Mouse (Mus musculus): Measurements from ENCODE around the gene Clpp. TPM values are rescaled to one million over a fixed set of nuclear protein-coding genes. Genes with fewer than 3 reads are reported as not detected.

Gene Clpp
- 157 and 174 TPM in 2 replicates for polyA plus RNA-seq (2015; fragmentation: Nextera tagmentation; extraction: Ambion mirVana)

GRCm38 (mm10) chr17:56990115-56990746 is at the start of gene Clpp:
Gene Clpp, plus strand, starts transcription at chr17:56990305.
- no peaks in the 10 kb centered on the region for H3K9me3 ChIP-seq (ENCODE audit: control insufficient read depth, low read length)
- H3K9ac ChIP-seq (ENCODE audit: low read depth, low read length): peak within 1 kb of the TSS; percentile 91
- H3K27me3 ChIP-seq (replicated peaks; ENCODE audit: control insufficient read depth, insufficient read depth, low read length): no peaks in the 10 kb centered on the region
- peaks cover 11% of the 10 kb centered on the region for H3K36me3 ChIP-seq (ENCODE audit: control insufficient read depth, insufficient read depth, low read length)
- WGBS: under 1% methylated on average over 52 of the region's 52 CpGs
- H3K4me3 ChIP-seq (ENCODE audit: low read length): peak within 1 kb of the TSS; percentile 82
- H3K27ac ChIP-seq (ENCODE audit: low read length): peak within 1 kb of the TSS; percentile 69
- peak within 1 kb of the TSS; percentile 67 for H3K4me2 ChIP-seq (ENCODE audit: low read depth, low read length)
- peak; percentile 98 for ATAC-seq
- H3K4me1 ChIP-seq (ENCODE audit: control insufficient read depth, insufficient read depth, low read length): peaks cover 8% of the 10 kb centered on the region

GRCm38 (mm10) chr17:56950915-56951314 is 39.2 kb upstream of the Clpp start:
- no peak for ATAC-seq
- 0 out of 2 replicates have a peak, but pooled peaks cover 4% of the 10 kb centered on the region for H3K9me3 ChIP-seq (ENCODE audit: control insufficient read depth, low read length)
- H3K4me1 ChIP-seq (ENCODE audit: control insufficient read depth, insufficient read depth, low read length): no peaks in the 10 kb centered on the region
- H3K4me3 ChIP-seq (ENCODE audit: low read length): no peak overlapping the region
- no peak overlapping the region for H3K9ac ChIP-seq (ENCODE audit: low read depth, low read length)
- 21% methylated on average over 3 of the region's 3 CpGs for WGBS
- H3K36me3 ChIP-seq (ENCODE audit: control insufficient read depth, insufficient read depth, low read length): no peaks in the 10 kb centered on the region
- no peak overlapping the region for H3K4me2 ChIP-seq (ENCODE audit: low read depth, low read length)
- no peak overlapping the region for H3K27ac ChIP-seq (ENCODE audit: low read length)
- H3K27me3 ChIP-seq (replicated peaks; ENCODE audit: control insufficient read depth, insufficient read depth, low read length): no peaks in the 10 kb centered on the region

- Histone ChIP-seq H3K27me3 (replicated peaks; ENCODE audit: control insufficient read depth, insufficient read depth, low read length) (no peaks in the 10 kb centered on the region), H3K4me1 (ENCODE audit: control insufficient read depth, insufficient read depth, low read length) (no peaks in the 10 kb centered on the region), H3K9ac (ENCODE audit: low read depth, low read length) (no peak overlapping the region), H3K9me3 (ENCODE audit: control insufficient read depth, low read length) (no peaks in the 10 kb centered on the region), H3K36me3 (ENCODE audit: control insufficient read depth, insufficient read depth, low read length) (no peaks in the 10 kb centered on the region), H3K4me2 (ENCODE audit: low read depth, low read length) (no peak overlapping the region), H3K4me3 (ENCODE audit: low read length) (no peak overlapping the region), H3K27ac (ENCODE audit: low read length) (no peak overlapping the region)
- peak; percentile 88 for ATAC-seq
- 46% methylated on average over 1 of the region's 1 CpGs for WGBS
Measured at GRCm38 (mm10) chr17:56952639-56953038, 37.5 kb upstream of the Clpp start.

DNA sequence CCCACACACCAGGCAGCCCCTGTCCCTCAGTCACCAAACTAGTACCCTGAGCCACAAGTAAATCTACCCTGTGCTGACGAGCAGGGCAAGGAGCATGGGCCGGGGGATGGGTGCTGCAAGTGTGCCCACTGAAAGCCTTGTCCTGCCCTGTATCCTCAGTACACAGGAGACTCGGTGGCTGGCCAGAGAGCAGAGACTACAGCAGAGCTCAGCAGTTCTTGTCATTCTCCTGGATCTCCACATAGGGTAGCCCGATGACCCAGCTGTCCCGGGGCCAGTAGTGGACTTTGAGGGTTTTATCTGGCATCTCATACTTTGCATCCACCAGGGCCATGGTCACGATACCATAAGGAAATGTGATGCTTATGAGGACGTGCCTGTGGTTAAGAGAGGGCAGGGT is 35.2 kb upstream of the Clpp start:
- Histone ChIP-seq H3K4me1 (ENCODE audit: control insufficient read depth, insufficient read depth, low read length) (no peaks in the 10 kb centered on the region; the same call in 1 of the 2 replicates), H3K27ac (ENCODE audit: low read length) (no peak overlapping the region), H3K36me3 (ENCODE audit: control insufficient read depth, insufficient read depth, low read length) (no peaks in the 10 kb centered on the region), H3K4me2 (ENCODE audit: low read depth, low read length) (no peak overlapping the region), H3K9me3 (ENCODE audit: control insufficient read depth, low read length) (no peaks in the 10 kb centered on the region), H3K27me3 (replicated peaks; ENCODE audit: control insufficient read depth, insufficient read depth, low read length) (no peaks in the 10 kb centered on the region), H3K4me3 (ENCODE audit: low read length) (no peak overlapping the region), H3K9ac (ENCODE audit: low read depth, low read length) (no peak overlapping the region)
- WGBS: 78% methylated on average over 7 of the region's 7 CpGs
- no peak for ATAC-seq

- H3K4me1 ChIP-seq (ENCODE audit: control insufficient read depth, insufficient read depth, low read length): no peaks in the 10 kb centered on the region; the same call in 1 of the 2 replicates
- no peak overlapping the region for H3K4me3 ChIP-seq (ENCODE audit: low read length)
- no peak overlapping the region for H3K27ac ChIP-seq (ENCODE audit: low read length)
- no peaks in the 10 kb centered on the region for H3K36me3 ChIP-seq (ENCODE audit: control insufficient read depth, insufficient read depth, low read length)
- ATAC-seq: peak; percentile 86
- no peaks in the 10 kb centered on the region for H3K27me3 ChIP-seq (replicated peaks; ENCODE audit: control insufficient read depth, insufficient read depth, low read length)
- H3K9me3 ChIP-seq (ENCODE audit: control insufficient read depth, low read length): no peaks in the 10 kb centered on the region
- no peak overlapping the region; the same call in 1 of the 2 replicates for H3K9ac ChIP-seq (ENCODE audit: low read depth, low read length)
- 26% methylated on average over 11 of the region's 11 CpGs for WGBS
- H3K4me2 ChIP-seq (ENCODE audit: low read depth, low read length): no peak overlapping the region
Measured at GRCm38 (mm10) chr17:56957763-56958429, 32.2 kb upstream of the Clpp start.

GRCm38 (mm10) chr17:56958667-56959066 is 31.4 kb upstream of the Clpp start:
- H3K9ac ChIP-seq (ENCODE audit: low read depth, low read length): no peak overlapping the region
- 77% methylated on average over 4 of the region's 4 CpGs for WGBS
- H3K4me2 ChIP-seq (ENCODE audit: low read depth, low read length): no peak overlapping the region

DNA sequence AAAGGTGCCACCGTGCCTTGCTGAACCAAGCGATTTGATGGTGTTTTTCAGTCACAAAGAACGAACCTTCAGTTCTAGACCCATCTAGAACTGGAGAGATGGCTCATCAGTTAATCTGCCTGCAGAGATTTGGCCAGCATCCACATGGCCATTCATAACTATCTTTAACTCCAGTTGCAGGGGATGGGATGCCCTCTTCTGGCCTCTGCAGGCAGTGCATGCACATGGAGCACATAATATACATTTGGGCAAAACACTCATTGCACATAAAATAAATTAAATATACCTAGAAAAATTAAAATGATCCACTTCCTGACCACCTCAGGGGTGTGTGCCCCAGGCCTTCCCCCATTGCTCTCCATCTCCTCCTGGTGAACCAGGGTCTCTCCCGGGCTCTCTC is 28.2 kb upstream of the Clpp start:
- H3K9ac ChIP-seq (ENCODE audit: low read depth, low read length): no peak overlapping the region
- no peaks in the 10 kb centered on the region for H3K36me3 ChIP-seq (ENCODE audit: control insufficient read depth, insufficient read depth, low read length)
- H3K27me3 ChIP-seq (replicated peaks; ENCODE audit: control insufficient read depth, insufficient read depth, low read length): no peaks in the 10 kb centered on the region
- no peak overlapping the region for H3K4me3 ChIP-seq (ENCODE audit: low read length)
- no peak overlapping the region for H3K4me2 ChIP-seq (ENCODE audit: low read depth, low read length)
- WGBS: 90% methylated on average over 4 of the region's 4 CpGs
- no peaks in the 10 kb centered on the region for H3K9me3 ChIP-seq (ENCODE audit: control insufficient read depth, low read length)
- no peaks in the 10 kb centered on the region; the same call in 1 of the 2 replicates for H3K4me1 ChIP-seq (ENCODE audit: control insufficient read depth, insufficient read depth, low read length)
- ATAC-seq: no peak
- H3K27ac ChIP-seq (ENCODE audit: low read length): no peak overlapping the region

More at GRCm38 (mm10) chr17:56958667-56959066, 31.4 kb upstream of the Clpp start:
- Histone ChIP-seq H3K9me3 (ENCODE audit: control insufficient read depth, low read length) (no peaks in the 10 kb centered on the region), H3K4me3 (ENCODE audit: low read length) (no peak overlapping the region), H3K27me3 (replicated peaks; ENCODE audit: control insufficient read depth, insufficient read depth, low read length) (no peaks in the 10 kb centered on the region), H3K36me3 (ENCODE audit: control insufficient read depth, insufficient read depth, low read length) (no peaks in the 10 kb centered on the region), H3K27ac (ENCODE audit: low read length) (no peak overlapping the region), H3K4me1 (ENCODE audit: control insufficient read depth, insufficient read depth, low read length) (no peaks in the 10 kb centered on the region; the same call in 1 of the 2 replicates)
- ATAC-seq: no peak

DNA sequence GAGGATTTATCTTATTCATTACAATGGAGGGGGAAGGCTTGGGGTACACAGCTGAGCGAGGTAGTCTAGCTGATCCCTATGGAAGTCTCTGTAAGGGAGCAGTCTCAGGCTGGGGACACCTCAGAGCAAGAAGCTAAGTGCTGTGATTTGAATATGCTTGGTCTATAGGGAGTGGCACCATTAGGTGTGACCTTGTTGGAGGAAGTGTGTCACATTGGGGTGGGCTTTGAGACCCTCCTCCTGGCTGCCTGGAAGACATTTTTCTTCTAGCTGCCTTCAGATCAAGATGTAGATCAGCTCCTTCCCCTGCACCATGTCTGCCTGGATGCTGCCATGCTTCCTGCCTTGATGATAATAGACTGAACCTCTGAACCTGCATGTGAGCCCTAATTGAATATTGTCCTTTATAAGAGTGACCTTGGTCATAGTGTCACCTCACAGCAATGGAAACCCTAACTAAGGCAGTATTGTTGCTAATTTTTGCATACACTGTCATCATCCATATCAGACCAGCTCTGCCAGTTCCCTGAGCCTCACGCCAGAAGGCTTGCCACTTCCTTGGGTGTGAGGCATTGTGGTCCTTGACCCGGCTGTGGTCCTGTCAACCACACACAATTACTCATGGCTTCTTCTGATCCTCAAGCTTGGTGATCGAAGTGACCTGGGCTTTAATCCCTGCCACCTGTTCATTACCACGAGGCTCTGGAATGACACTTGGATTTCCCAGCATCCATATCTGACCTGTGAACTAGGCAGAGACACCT is 27.3 kb upstream of the Clpp start:
- H3K4me3 ChIP-seq (ENCODE audit: low read length): no peak overlapping the region
- 0 out of 2 replicates have a peak, but pooled peaks have one; percentile 14 for ATAC-seq
- no peak overlapping the region for H3K27ac ChIP-seq (ENCODE audit: low read length)
- H3K4me2 ChIP-seq (ENCODE audit: low read depth, low read length): no peak overlapping the region
- H3K27me3 ChIP-seq (replicated peaks; ENCODE audit: control insufficient read depth, insufficient read depth, low read length): no peaks in the 10 kb centered on the region
- H3K4me1 ChIP-seq (ENCODE audit: control insufficient read depth, insufficient read depth, low read length): no peaks in the 10 kb centered on the region; the same call in 1 of the 2 replicates
- H3K36me3 ChIP-seq (ENCODE audit: control insufficient read depth, insufficient read depth, low read length): no peaks in the 10 kb centered on the region
- H3K9me3 ChIP-seq (ENCODE audit: control insufficient read depth, low read length): no peaks in the 10 kb centered on the region
- 78% methylated on average over 5 of the region's 5 CpGs for WGBS
- no peak overlapping the region for H3K9ac ChIP-seq (ENCODE audit: low read depth, low read length)

- H3K4me3 ChIP-seq (ENCODE audit: low read length): no peak overlapping the region
- H3K36me3 ChIP-seq (ENCODE audit: control insufficient read depth, insufficient read depth, low read length): no peaks in the 10 kb centered on the region
- ATAC-seq: no peak; the same call in 1 of the 2 replicates
- no peak overlapping the region for H3K9ac ChIP-seq (ENCODE audit: low read depth, low read length)
- no peak overlapping the region for H3K4me2 ChIP-seq (ENCODE audit: low read depth, low read length)
- H3K4me1 ChIP-seq (ENCODE audit: control insufficient read depth, insufficient read depth, low read length): no peaks in the 10 kb centered on the region
- WGBS: 78% methylated on average over 6 of the region's 6 CpGs
- H3K27me3 ChIP-seq (replicated peaks; ENCODE audit: control insufficient read depth, insufficient read depth, low read length): no peaks in the 10 kb centered on the region
- no peak overlapping the region for H3K27ac ChIP-seq (ENCODE audit: low read length)
- no peaks in the 10 kb centered on the region for H3K9me3 ChIP-seq (ENCODE audit: control insufficient read depth, low read length)
Measured at GRCm38 (mm10) chr17:56963646-56964045, 26.5 kb upstream of the Clpp start.

Data from intestine, embryonic 16.5 days (tissue).